Mouse (Mus musculus): ENCODE measurements at regions not wholly inside any gene's neighbourhood (a gene's known extent, or its start where the extent isn't known, plus 50 kb on each side); places are given as distances from the start of the nearest gene placed in this dataset.

DNA sequence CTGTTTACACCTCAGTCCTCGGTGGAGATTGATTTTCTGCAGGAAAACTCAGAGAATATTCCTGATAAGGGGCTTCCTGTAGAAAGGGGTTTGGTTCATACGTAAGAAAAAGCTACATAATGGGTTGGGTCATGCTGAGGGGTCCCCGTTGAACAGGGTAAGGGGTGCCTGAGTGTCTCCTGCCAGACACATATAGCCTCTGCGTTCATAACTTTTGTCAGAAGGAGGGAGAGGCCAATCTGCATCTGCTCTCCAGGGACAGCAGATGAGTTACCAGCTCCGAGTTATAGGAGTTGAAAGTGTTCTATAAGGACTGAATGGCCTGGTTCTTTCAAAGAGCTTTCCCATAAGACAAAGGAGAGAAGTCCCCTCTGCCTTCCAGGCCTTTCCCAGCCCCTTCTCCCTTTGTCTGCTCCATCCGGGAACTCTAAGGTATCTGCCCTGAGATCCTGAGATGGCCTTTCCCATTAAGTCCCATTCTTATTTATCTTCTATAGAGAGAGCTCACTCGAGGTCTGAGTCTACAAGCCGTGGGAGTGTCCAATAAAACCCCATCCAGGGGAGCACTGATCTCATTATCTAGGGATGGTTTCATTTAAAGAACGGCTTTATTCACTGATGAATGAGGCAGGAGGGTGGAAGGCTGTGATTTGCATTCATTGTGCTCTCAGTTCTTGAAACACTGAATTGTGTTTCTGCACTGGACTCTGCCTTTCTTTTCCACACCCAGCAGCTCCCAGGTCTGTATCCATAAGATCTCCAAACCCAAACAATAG is 240.0 kb upstream of the Thbs1 start:
- ATAC-seq (replicated peaks; ENCODE audit: low FRiP score, low TSS enrichment, poor library complexity, severe bottlenecking), result no peak

- ATAC-seq (replicated peaks; ENCODE audit: low FRiP score, low TSS enrichment, poor library complexity, severe bottlenecking), result no peak
Observed at GRCm38 (mm10) chr2:117877816-117878215, 233.9 kb upstream of the Thbs1 start.

GRCm38 (mm10) chr2:117882136-117882535 is 229.5 kb upstream of the Thbs1 start:
- no peak for ATAC-seq (replicated peaks; ENCODE audit: low FRiP score, low TSS enrichment, poor library complexity, severe bottlenecking)

DNA sequence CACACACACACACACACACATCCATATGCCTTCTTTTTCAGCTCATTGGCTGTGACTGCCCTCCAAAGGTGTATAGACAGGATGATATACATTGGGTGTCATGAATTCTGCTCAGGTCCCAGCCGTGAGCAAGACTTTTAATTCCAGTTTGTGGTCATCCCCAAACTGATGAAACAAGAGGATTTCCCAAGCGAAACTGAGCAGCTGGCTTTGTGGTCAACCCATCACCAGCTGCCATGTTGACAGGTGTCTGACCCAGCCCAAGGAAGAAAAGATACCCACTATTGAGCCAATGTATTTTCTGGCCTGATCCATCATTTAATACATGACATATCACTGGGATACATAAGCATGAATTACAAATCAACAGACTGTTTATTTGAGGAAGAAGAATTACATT is 228.8 kb upstream of the Thbs1 start:
- ATAC-seq (replicated peaks; ENCODE audit: low FRiP score, low TSS enrichment, poor library complexity, severe bottlenecking), result no peak

GRCm38 (mm10) chr2:117886516-117886915 is 225.2 kb upstream of the Thbs1 start:
- ATAC-seq (replicated peaks; ENCODE audit: low FRiP score, low TSS enrichment, poor library complexity, severe bottlenecking), result no peak

GRCm38 (mm10) chr2:117901311-117901710 is 210.4 kb upstream of the Thbs1 start:
- ATAC-seq (replicated peaks; ENCODE audit: low FRiP score, low TSS enrichment, poor library complexity, severe bottlenecking), result no peak

DNA sequence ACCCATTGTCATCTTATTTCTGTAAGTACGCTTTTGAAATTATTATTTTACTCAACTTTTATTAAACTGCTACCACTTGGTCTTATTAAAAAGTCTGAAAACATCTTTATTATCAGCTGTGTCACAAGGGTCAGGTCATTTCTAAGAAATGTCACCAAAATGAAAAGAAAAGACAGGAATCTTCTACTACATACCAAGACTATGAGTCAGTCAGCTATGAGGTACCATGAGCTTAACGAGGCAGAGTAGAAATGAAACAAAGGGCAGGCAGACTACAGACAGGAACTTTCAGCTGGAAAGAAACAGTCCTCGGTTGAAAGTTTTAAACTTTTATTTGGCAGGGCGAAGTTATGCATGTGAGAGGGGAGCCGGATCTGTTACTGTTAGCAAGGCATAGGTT is 208.8 kb upstream of the Thbs1 start:
- no peak for ATAC-seq (replicated peaks; ENCODE audit: low FRiP score, low TSS enrichment, poor library complexity, severe bottlenecking)

- ATAC-seq (replicated peaks; ENCODE audit: low FRiP score, low TSS enrichment, poor library complexity, severe bottlenecking), result no peak
Observed at GRCm38 (mm10) chr2:117903705-117904104, 208.0 kb upstream of the Thbs1 start.

- ATAC-seq (replicated peaks; ENCODE audit: low FRiP score, low TSS enrichment, poor library complexity, severe bottlenecking), result no peak
Observed at GRCm38 (mm10) chr2:117906509-117906908, 205.2 kb upstream of the Thbs1 start.

DNA sequence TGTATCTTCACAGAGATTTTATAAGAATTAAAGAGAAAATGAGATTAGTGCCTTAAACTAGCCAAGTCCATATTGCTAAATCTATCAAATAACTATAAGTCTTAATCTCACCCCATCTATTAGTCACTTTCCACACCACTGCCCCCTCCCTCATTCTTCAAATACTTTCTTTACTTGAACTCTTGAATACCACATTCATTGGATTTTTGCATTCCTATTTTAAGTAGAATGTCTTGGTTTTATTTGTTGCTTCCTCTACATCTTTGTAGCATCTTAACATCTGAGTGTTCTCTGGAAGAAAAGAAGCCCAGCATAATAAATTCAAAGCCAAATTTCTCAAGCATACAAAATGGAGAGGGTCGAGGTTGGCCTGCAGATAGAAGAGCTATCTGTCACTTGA is 200.9 kb upstream of the Thbs1 start:
- ATAC-seq (replicated peaks; ENCODE audit: low FRiP score, low TSS enrichment, poor library complexity, severe bottlenecking), result no peak

DNA sequence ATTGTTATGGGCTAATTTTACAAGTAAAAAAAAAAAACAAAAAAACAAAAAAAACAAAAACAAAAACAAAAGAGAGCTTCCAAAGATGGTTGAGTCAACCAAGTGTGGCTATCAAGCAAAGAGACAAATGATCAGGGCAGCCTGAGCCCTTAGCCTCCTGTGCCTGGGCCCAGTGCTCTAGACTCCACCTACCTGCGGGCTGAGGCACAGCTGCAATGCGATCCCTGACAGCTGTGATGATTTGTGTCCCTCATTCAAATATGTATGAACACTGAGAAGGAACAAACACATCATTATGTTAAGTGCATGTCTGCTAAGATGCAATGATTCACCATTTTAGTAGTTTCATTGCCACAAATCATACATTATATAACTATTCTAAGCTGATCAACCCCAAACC is 199.0 kb upstream of the Thbs1 start:
- ATAC-seq (replicated peaks; ENCODE audit: low FRiP score, low TSS enrichment, poor library complexity, severe bottlenecking), result peak; percentile 93

- peak; percentile 58; the same call in 1 of the 2 replicates for ATAC-seq (replicated peaks; ENCODE audit: low FRiP score, low TSS enrichment, poor library complexity, severe bottlenecking)
Observed at GRCm38 (mm10) chr2:117913846-117914245, 197.8 kb upstream of the Thbs1 start.

DNA sequence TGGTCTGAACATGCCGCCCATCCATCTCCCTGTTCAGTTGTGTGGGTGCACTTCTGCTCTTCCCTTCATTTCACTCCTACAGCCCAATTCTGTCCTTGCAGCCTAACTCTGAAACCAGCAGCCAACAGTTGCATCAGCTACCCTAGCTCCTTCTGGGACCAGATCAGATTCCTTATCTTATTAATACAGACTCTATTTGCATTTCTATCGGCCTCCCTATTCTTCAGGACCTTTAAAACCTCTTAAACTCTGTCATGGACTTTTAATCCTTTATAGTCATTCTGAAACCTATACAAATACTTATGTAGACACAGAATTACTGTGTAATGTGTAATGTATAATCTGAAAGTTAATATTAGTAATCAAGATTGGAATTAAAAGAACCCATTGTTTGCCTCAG is 195.9 kb upstream of the Thbs1 start:
- ATAC-seq (replicated peaks; ENCODE audit: low FRiP score, low TSS enrichment, poor library complexity, severe bottlenecking), result peak; percentile 42; the same call in 1 of the 2 replicates

DNA sequence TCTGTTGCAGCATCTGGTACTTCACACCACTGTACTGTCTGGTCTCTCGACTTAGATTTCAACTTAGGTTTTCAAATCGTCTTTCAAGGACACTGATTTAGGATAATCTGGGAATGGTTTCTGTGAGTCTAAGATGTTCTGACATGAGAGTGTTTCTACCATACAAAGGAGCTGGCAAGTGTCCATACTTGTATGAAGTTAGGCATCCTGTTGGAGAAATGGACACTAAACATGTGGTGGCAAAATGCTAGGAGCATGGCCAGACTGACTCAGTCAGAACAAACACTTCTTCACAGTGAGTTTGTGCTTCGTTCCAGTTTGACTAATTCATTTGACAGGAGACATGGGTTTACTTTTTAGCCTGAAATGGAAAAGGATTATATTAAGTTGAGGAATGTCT is 194.5 kb upstream of the Thbs1 start:
- no peak for ATAC-seq (replicated peaks; ENCODE audit: low FRiP score, low TSS enrichment, poor library complexity, severe bottlenecking)

DNA sequence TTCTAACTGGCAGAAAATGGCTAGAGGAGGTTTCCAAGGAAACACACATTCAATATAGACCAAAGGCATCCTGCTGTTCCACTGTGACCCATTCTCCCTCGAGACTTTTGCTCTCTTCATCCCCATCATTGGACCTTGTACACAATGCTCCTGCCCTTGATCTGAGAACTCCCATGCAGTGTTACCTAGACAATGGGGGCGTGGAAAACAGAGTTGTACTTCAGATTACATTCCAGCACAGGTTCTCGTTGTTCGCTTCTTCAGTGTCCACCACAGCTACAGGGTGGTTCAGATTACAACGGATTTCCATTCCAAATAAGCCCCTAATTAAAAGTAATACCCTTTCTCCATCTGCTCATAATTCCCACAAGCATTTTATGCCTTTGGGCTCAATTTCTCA is 186.8 kb upstream of the Thbs1 start:
- no peak for ATAC-seq (replicated peaks; ENCODE audit: low FRiP score, low TSS enrichment, poor library complexity, severe bottlenecking)

- no peak for ATAC-seq (replicated peaks; ENCODE audit: low FRiP score, low TSS enrichment, poor library complexity, severe bottlenecking)
Observed at GRCm38 (mm10) chr2:117925412-117925811, 186.3 kb upstream of the Thbs1 start.

- no peak for ATAC-seq (replicated peaks; ENCODE audit: low FRiP score, low TSS enrichment, poor library complexity, severe bottlenecking)
Observed at GRCm38 (mm10) chr2:117928062-117928461, 183.6 kb upstream of the Thbs1 start.

GRCm38 (mm10) chr2:117929586-117929985 is 182.1 kb upstream of the Thbs1 start:
- no peak for ATAC-seq (replicated peaks; ENCODE audit: low FRiP score, low TSS enrichment, poor library complexity, severe bottlenecking)

DNA sequence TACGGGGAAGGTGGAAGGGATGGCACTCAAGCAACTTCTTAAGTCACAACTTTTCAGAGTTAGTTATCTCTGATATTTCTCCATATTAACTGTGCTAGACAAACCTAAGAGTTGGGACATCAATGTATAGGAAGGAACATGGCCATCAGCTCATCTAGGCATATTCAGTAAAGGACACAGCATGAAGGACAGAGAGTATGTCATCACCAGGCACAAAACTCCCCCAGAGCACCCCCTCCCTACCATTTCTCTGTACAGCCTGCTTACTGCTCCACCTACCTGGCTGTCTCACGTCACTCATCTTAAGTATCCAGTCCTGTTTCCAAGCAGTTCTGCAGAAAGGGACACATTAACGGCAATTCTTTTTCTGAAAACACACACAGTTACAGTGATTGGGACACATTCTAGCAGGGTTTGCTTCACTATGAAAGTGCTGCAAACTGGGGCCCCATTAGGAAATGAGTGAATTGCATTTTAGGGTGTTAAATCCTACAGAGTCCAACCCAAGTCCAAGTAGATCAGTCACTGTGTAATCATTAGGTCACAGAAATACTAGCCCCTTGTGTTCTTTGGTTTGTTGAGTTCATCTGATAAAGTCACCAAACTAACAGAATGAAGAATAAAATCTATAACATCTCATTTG is 180.7 kb upstream of the Thbs1 start:
- no peak for ATAC-seq (replicated peaks; ENCODE audit: low FRiP score, low TSS enrichment, poor library complexity, severe bottlenecking)

GRCm38 (mm10) chr2:117936590-117936989 is 175.1 kb upstream of the Thbs1 start:
- no peak for ATAC-seq (replicated peaks; ENCODE audit: low FRiP score, low TSS enrichment, poor library complexity, severe bottlenecking)

Measured in megakaryocyte-erythroid progenitor cell, adult 5-6 weeks (primary cell).